Comparison of ENCODE assay signal across 8 mouse cellular contexts in genomic region chr5:44226521-44227461, GRCm38 (mm10). TPM values are rescaled to one million over a fixed set of nuclear protein-coding genes. Genes with fewer than 3 reads are reported as not detected.
DNase-seq lines count a peak whose midpoint lies in the region; ATAC-seq and TF ChIP-seq lines count a peak whose summit lies in the region.

Gene Tapt1, minus strand, starts transcription at chr5:44226626.

- H3K4me3 ChIP-seq in MEL (ENCODE audit: control insufficient read depth in 1 of 2, insufficient read depth in 1 of 2, low read depth in 2 of 2, low read length in 2 of 2) = peak within 1 kb of the TSS; percentile 88 to 99
- H3K4me3 ChIP-seq in hindbrain, embryonic 10.5 days = peak within 1 kb of the TSS; percentile 92
- peak within 1 kb of the TSS; percentile 95 for H3K4me3 ChIP-seq in lung, postnatal 0 days (ENCODE audit: low read depth, low read length)

- peak; percentile 81 for DNase-seq in MEL (ENCODE audit: low read depth, low spot score)
- peak; percentile 87 for DNase-seq in cerebellum, adult 9-10 months
- DNase-seq in frontal cortex, adult 2 months (ENCODE audit: extremely low spot score in 1 of 2, low spot score in 1 of 2) = peak; percentile 41 to 82
- DNase-seq in hindbrain, embryonic 10.5 days (ENCODE audit: low spot score) = peak; percentile 83
- peak; percentile 87 for DNase-seq in layer of hippocampus, adult 9-11 months
- peak; percentile 93 for DNase-seq in lung, postnatal 0 days (ENCODE audit: low spot score)
- peak; percentile 67 for DNase-seq in ovary, postnatal 10 days (ENCODE audit: low spot score)
- DNase-seq in thymus, postnatal 10 days (ENCODE audit: low spot score in 2 of 2) = peak; percentile 65 to 74

- peak within 1 kb of the TSS; percentile 95 for H3K9ac ChIP-seq in MEL (ENCODE audit: control insufficient read depth, low read depth, low read length, poor library complexity, severe bottlenecking)
- H3K9ac ChIP-seq in lung, postnatal 0 days (replicated peaks; ENCODE audit: low read depth) = peak within 1 kb of the TSS; percentile 92

- H3K4me2 ChIP-seq in lung, postnatal 0 days (replicated peaks; ENCODE audit: low read depth, low read length) = peak within 1 kb of the TSS; percentile 83

- no peaks in the 10 kb centered on the region for H3K27me3 ChIP-seq in MEL (ENCODE audit: control insufficient read depth in 1 of 2, insufficient read depth in 2 of 2, low read length in 2 of 2)
- H3K27me3 ChIP-seq in hindbrain, embryonic 10.5 days (ENCODE audit: insufficient read depth, poor library complexity, severe bottlenecking) = no peaks in the 10 kb centered on the region
- H3K27me3 ChIP-seq in lung, postnatal 0 days (replicated peaks; ENCODE audit: insufficient read depth, low read length) = no peaks in the 10 kb centered on the region

- peak within 1 kb of the TSS; percentile 70 for H3K27ac ChIP-seq in MEL (ENCODE audit: control insufficient read depth, low read depth, low read length)
- peak within 1 kb of the TSS; percentile 98 for H3K27ac ChIP-seq in hindbrain, embryonic 10.5 days
- H3K27ac ChIP-seq in lung, postnatal 0 days (ENCODE audit: low read length) = peak within 1 kb of the TSS; percentile 92

- peak; percentile 98 for ATAC-seq in lung, postnatal 0 days

- H3K9me3 ChIP-seq in MEL (replicated peaks; ENCODE audit: insufficient read depth, low read length) = no peaks in the 10 kb centered on the region
- H3K9me3 ChIP-seq in hindbrain, embryonic 10.5 days = no peaks in the 10 kb centered on the region
- H3K9me3 ChIP-seq in lung, postnatal 0 days (ENCODE audit: low read length) = no peaks in the 10 kb centered on the region

- H3K4me1 ChIP-seq in MEL (ENCODE audit: control insufficient read depth in 1 of 2, insufficient read depth in 2 of 2, low read length in 2 of 2) = peaks cover 23 to 33% of the 10 kb centered on the region in 2 experiments
- H3K4me1 ChIP-seq in hindbrain, embryonic 10.5 days (replicated peaks) = peaks cover 36% of the 10 kb centered on the region
- peaks cover 7% of the 10 kb centered on the region; the same call in 1 of the 2 replicates for H3K4me1 ChIP-seq in lung, postnatal 0 days (ENCODE audit: insufficient read depth, low read depth, low read length)

- no peak for TF ChIP-seq RAD21 in MEL (IDR thresholded peaks at IDR 0.05; ENCODE audit: low read depth, low read length)

- H3K36me3 ChIP-seq in MEL (ENCODE audit: control insufficient read depth in 1 of 2, insufficient read depth in 2 of 2, low read length in 2 of 2) = peaks cover 8 to 38% of the 10 kb centered on the region in 2 experiments
- H3K36me3 ChIP-seq in hindbrain, embryonic 10.5 days = no peaks in the 10 kb centered on the region
- H3K36me3 ChIP-seq in lung, postnatal 0 days (ENCODE audit: insufficient read depth, low read length) = no peaks in the 10 kb centered on the region

- H3K79me2 ChIP-seq in MEL (ENCODE audit: control insufficient read depth, insufficient read depth, low read length, poor library complexity) = peaks cover 53% of the 10 kb centered on the region

- peak; percentile 59 to 96; a peak in 3 of 4 replicates for TF ChIP-seq POLR2A in MEL (IDR thresholded peaks at IDR 0.05; ENCODE audit: control insufficient read depth in 1 of 2, insufficient read depth in 1 of 2, low read depth in 1 of 2, low read length in 2 of 2, poor library complexity in 1 of 2)

- WGBS in hindbrain, embryonic 10.5 days = 1% methylated on average over 103 of the region's 121 CpGs
- under 1% methylated on average over 65 of the region's 121 CpGs for WGBS in lung, postnatal 0 days

- no peak; a peak in 1 of 4 replicates for TF ChIP-seq EP300 in MEL (IDR thresholded peaks at IDR 0.05; ENCODE audit: low read depth in 1 of 2, low read length in 2 of 2)
- no peak for TF ChIP-seq EP300 in lung, postnatal 0 days (IDR thresholded peaks at IDR 0.05)

- TF ChIP-seq CTCF in MEL (IDR thresholded peaks at IDR 0.05 in 2 of 3, conservative IDR thresholded peaks at IDR 0.05 in 1 of 3; ENCODE audit: control insufficient read depth in 1 of 3, insufficient read depth in 1 of 3, low read depth in 2 of 3, low read length in 3 of 3, poor library complexity in 1 of 3, severe bottlenecking in 1 of 3) = no peak
- TF ChIP-seq CTCF in lung, postnatal 0 days (IDR thresholded peaks at IDR 0.05) = no peak

TF ChIP-seq in MEL, 35 proteins besides CTCF, POLR2A, EP300 and RAD21:
- TF ChIP-seq JUND (IDR thresholded peaks at IDR 0.05; ENCODE audit: low read depth, low read length) (no peak), NELFE (IDR thresholded peaks at IDR 0.05; ENCODE audit: low read depth, low read length) (peak; percentile 73), HCFC1 (IDR thresholded peaks at IDR 0.05; ENCODE audit: low read depth, low read length) (peak; percentile 75), SIN3A (IDR thresholded peaks at IDR 0.05; ENCODE audit: low read length) (0 out of 2 replicates have a peak, but pooled peaks have one; percentile 39), USF2 (IDR thresholded peaks at IDR 0.05; ENCODE audit: borderline replicate concordance in 1 of 2, insufficient read depth in 1 of 2, low read depth in 1 of 2, low read length in 2 of 2) (no peak), E2F4 (IDR thresholded peaks at IDR 0.05; ENCODE audit: borderline replicate concordance, low read depth, low read length) (0 out of 2 replicates have a peak, but pooled peaks have one; percentile 41), MAX (IDR thresholded peaks at IDR 0.05; ENCODE audit: low read length) (peak; percentile 30; the same call in 1 of the 2 replicates), UBTF (IDR thresholded peaks at IDR 0.05; ENCODE audit: borderline replicate concordance, insufficient read depth, low read depth, low read length) (no peak), TAL1 (IDR thresholded peaks at IDR 0.05; ENCODE audit: low read length) (no peak), MAZ (IDR thresholded peaks at IDR 0.05; ENCODE audit: low read depth, low read length) (peak; percentile 31; the same call in 1 of the 2 replicates), ZMIZ1 (IDR thresholded peaks at IDR 0.05; ENCODE audit: low read depth, low read length) (peak; percentile 65), ZC3H11A (IDR thresholded peaks at IDR 0.05; ENCODE audit: low read depth, low read length) (0 out of 2 replicates have a peak, but pooled peaks have one; percentile 1), MXI1 (IDR thresholded peaks at IDR 0.05; ENCODE audit: low read depth, low read length) (peak; percentile 48), MYC (IDR thresholded peaks at IDR 0.05; ENCODE audit: low read depth, low read length) (peak; percentile 60; the same call in 1 of the 2 replicates)

RNA-seq across cellular contexts. Expression of gene Tapt1, which starts in this region (rescaled TPM):
- total RNA-seq in MEL (2012; rRNA removed) = 39.8 and 47.0 TPM in 2 replicates
- 10 to 100 TPM in 1 of 2 experiments, not detected in 1; 64.6 TPM for polyA plus RNA-seq in MEL (2012; ENCODE audit: insufficient read depth in 1 of 2, insufficient read length in 2 of 2, low read depth in 1 of 2, low replicate concordance in 2 of 2, missing spikeins in 1 of 2)
- polyA plus RNA-seq in frontal cortex, adult 2 months (2012; rRNA removed) = 49.0 and 52.4 TPM in 2 replicates
- 21.6 and 23.1 TPM in 2 replicates for polyA plus RNA-seq in hindbrain, embryonic 10.5 days (2016; fragmentation: Nextera tagmentation; extraction: Ambion mirVana)
- 31.3 and 31.8 TPM in 2 replicates for polyA plus RNA-seq in lung, postnatal 0 days (2015; fragmentation: Nextera tagmentation; extraction: Ambion mirVana)

Comparison
In these comparisons a context has a peak if more than half of its experiments do, and no peak if none do; other contexts are left out.
1. Peak in every context shown above with its lines: DNase-seq, ATAC-seq, H3K4me3 ChIP-seq and H3K27ac ChIP-seq.